Mouse (Mus musculus) neural tube, embryonic 15.5 days (tissue): ENCODE measurements at regions not wholly inside any gene's neighbourhood (a gene's known extent, or its start where the extent isn't known, plus 50 kb on each side); places are given as distances from the start of the nearest gene placed in this dataset.
"Not testable (repeated sequence)": the region's sequence is repeated elsewhere in the genome, so short reads cannot be mapped to it uniquely, and the experiment has no call there.

Source experiments
- ATAC-seq: fragments of 200-750 bp; cut with Nextera tagmentation; 2 replicates; pipeline ENCODE4 v1.8.0; 2017; ENCODE audit warnings: mild to moderate bottlenecking, moderate TSS enrichment, moderate library complexity; ENCODE audit not compliant: low FRiP score
- H3K27ac ChIP-seq: fragments of 300-500 bp; sonication (generic); replicated peaks from 2 replicates; pipeline ENCODE4 v1.5.1; 2015; ENCODE audit warnings: mild to moderate bottlenecking, inconsistent platforms
- H3K27me3 ChIP-seq: fragments of 300-500 bp; sonication (generic); replicated peaks from 2 replicates; pipeline ENCODE4 v1.6.1; 2015; ENCODE audit warnings: inconsistent platforms
- H3K36me3 ChIP-seq: fragments of 300-500 bp; sonication (generic); 2 replicates; pipeline ENCODE4 v1.6.1; 2015; ENCODE audit warnings: inconsistent platforms
- H3K4me1 ChIP-seq: fragments of 300-500 bp; sonication (generic); 2 replicates; pipeline ENCODE4 v1.6.1; 2015; ENCODE audit warnings: inconsistent platforms
- H3K4me2 ChIP-seq: fragments of 300-500 bp; sonication (generic); 2 replicates; pipeline ENCODE4 v1.6.1; 2015; ENCODE audit warnings: inconsistent platforms, mild to moderate bottlenecking, moderate library complexity
- H3K4me3 ChIP-seq: fragments of 300-500 bp; sonication (generic); replicated peaks from 2 replicates; pipeline ENCODE4 v1.5.1; 2015; ENCODE audit warnings: mild to moderate bottlenecking, inconsistent platforms
- H3K9ac ChIP-seq: fragments of 300-500 bp; sonication (generic); replicated peaks from 2 replicates; pipeline ENCODE4 v1.6.1; 2015; ENCODE audit warnings: mild to moderate bottlenecking, inconsistent platforms
- H3K9me3 ChIP-seq: fragments of 300-500 bp; sonication (generic); replicated peaks from 2 replicates; pipeline ENCODE4 v1.6.1; 2016; ENCODE audit warnings: inconsistent platforms
- WGBS: fragments of 180-500 bp; shearing (Covaris S2); methylation state at CpG from one replicate; pipeline ENCODE4 v1.1.7; 2015; ENCODE audit warnings: mixed read lengths; 5-methylcytosine and 5-hydroxymethylcytosine counted together

- not testable (repeated sequence) for H3K27ac ChIP-seq, ATAC-seq, H3K4me3 ChIP-seq, H3K4me2 ChIP-seq, H3K9ac ChIP-seq, H3K4me1 ChIP-seq, H3K36me3 ChIP-seq, H3K27me3 ChIP-seq, H3K9me3 ChIP-seq
- WGBS, result 94% methylated on average over 4 of the region's 4 CpGs
These were observed 415.1 kb downstream of the Sis start for GRCm38 (mm10) chr3:72552597-72552996.

GRCm38 (mm10) chr3:72534010-72534409 is 433.7 kb downstream of the Sis start:
- no peak overlapping the region for H3K9ac ChIP-seq
- no peaks in the 10 kb centered on the region for H3K36me3 ChIP-seq
- 91% methylated on average over 4 of the region's 4 CpGs for WGBS
- H3K4me3 ChIP-seq, result no peak overlapping the region
- H3K4me1 ChIP-seq, result no peaks in the 10 kb centered on the region
- H3K27ac ChIP-seq, result no peak overlapping the region
- H3K9me3 ChIP-seq, result no peaks in the 10 kb centered on the region
- H3K27me3 ChIP-seq, result no peaks in the 10 kb centered on the region
- H3K4me2 ChIP-seq, result no peak overlapping the region
- ATAC-seq, result no peak

GRCm38 (mm10) chr3:72525771-72526170 is 441.9 kb downstream of the Sis start:
- ATAC-seq, H3K36me3 ChIP-seq, H3K27me3 ChIP-seq, H3K4me2 ChIP-seq, H3K9me3 ChIP-seq, H3K27ac ChIP-seq, H3K4me3 ChIP-seq, H3K4me1 ChIP-seq, H3K9ac ChIP-seq: not testable (repeated sequence)
- WGBS, result 84% methylated on average over 1 of the region's 1 CpGs

- not testable (repeated sequence) for ATAC-seq, H3K9ac ChIP-seq, H3K4me1 ChIP-seq, H3K4me2 ChIP-seq, H3K4me3 ChIP-seq, H3K27me3 ChIP-seq, H3K27ac ChIP-seq, H3K36me3 ChIP-seq, H3K9me3 ChIP-seq
- WGBS, result 89% methylated on average over 3 of the region's 3 CpGs
These were observed 449.8 kb downstream of the Sis start for GRCm38 (mm10) chr3:72517846-72518245.

- H3K9me3 ChIP-seq, result no peaks in the 10 kb centered on the region
- no peaks in the 10 kb centered on the region for H3K27me3 ChIP-seq
- H3K9ac ChIP-seq, result no peak overlapping the region
- ATAC-seq, result peak; percentile 61; the same call in 1 of the 2 replicates
- H3K27ac ChIP-seq, result no peak overlapping the region
- H3K4me2 ChIP-seq, result no peak overlapping the region
- H3K4me1 ChIP-seq, result no peaks in the 10 kb centered on the region
- H3K4me3 ChIP-seq, result no peak overlapping the region
- no peaks in the 10 kb centered on the region for H3K36me3 ChIP-seq
- 29% methylated on average over 4 of the region's 4 CpGs for WGBS
These were observed 463.4 kb downstream of the Sis start for GRCm38 (mm10) chr3:72504281-72504680.

GRCm38 (mm10) chr3:72501754-72502153 is 465.9 kb downstream of the Sis start:
- WGBS, result 89% methylated on average over 2 of the region's 2 CpGs
- no peak overlapping the region for H3K9ac ChIP-seq
- no peak for ATAC-seq
- no peak overlapping the region for H3K4me3 ChIP-seq
- no peaks in the 10 kb centered on the region for H3K9me3 ChIP-seq
- H3K27me3 ChIP-seq, result no peaks in the 10 kb centered on the region
- no peaks in the 10 kb centered on the region for H3K36me3 ChIP-seq
- H3K4me2 ChIP-seq, result no peak overlapping the region
- no peak overlapping the region for H3K27ac ChIP-seq
- no peaks in the 10 kb centered on the region for H3K4me1 ChIP-seq

GRCm38 (mm10) chr3:72455326-72455725 is 512.3 kb downstream of the Sis start:
- Histone ChIP-seq H3K4me1 (no peaks in the 10 kb centered on the region), H3K27me3 (no peaks in the 10 kb centered on the region), H3K9ac (no peak overlapping the region), H3K36me3 (no peaks in the 10 kb centered on the region), H3K9me3 (no peaks in the 10 kb centered on the region), H3K27ac (no peak overlapping the region), H3K4me3 (no peak overlapping the region), H3K4me2 (no peak overlapping the region)
- no peak for ATAC-seq
- 33% methylated on average over 1 of the region's 1 CpGs for WGBS
